Mouse (Mus musculus): ENCODE measurements around the gene Dao. TPM values are rescaled to one million over a fixed set of nuclear protein-coding genes. Genes with fewer than 3 reads are reported as not detected.

Gene Dao
- polyA plus RNA-seq, 1 experiment from 2014 or later, result not detected

GRCm38 (mm10) chr5:114048731-114049308 lies 45.3 kb downstream of the Dao start:
- no peak overlapping the region for H3K27ac ChIP-seq
- ATAC-seq (replicated peaks; ENCODE audit: insufficient number of reproducible peaks, insufficient read depth, low FRiP score, low read depth), result no peak
- no peak overlapping the region for H3K9ac ChIP-seq
- no peaks in the 10 kb centered on the region for H3K36me3 ChIP-seq
- 0 out of 2 replicates have a peak, but pooled peaks cover 4% of the 10 kb centered on the region for H3K27me3 ChIP-seq
- peaks cover 4% of the 10 kb centered on the region for H3K4me1 ChIP-seq (replicated peaks)
- 52% methylated on average over 12 of the region's 12 CpGs for WGBS
- H3K9me3 ChIP-seq (replicated peaks), result no peaks in the 10 kb centered on the region
- H3K4me3 ChIP-seq, result no peak overlapping the region
- no peak overlapping the region for H3K4me2 ChIP-seq

GRCm38 (mm10) chr5:114052246-114052761 lies 48.8 kb downstream of the Dao start:
- Histone ChIP-seq H3K9ac (no peak overlapping the region), H3K9me3 (replicated peaks) (no peaks in the 10 kb centered on the region), H3K36me3 (no peaks in the 10 kb centered on the region), H3K27me3 (0 out of 2 replicates have a peak, but pooled peaks cover 4% of the 10 kb centered on the region), H3K4me3 (no peak overlapping the region), H3K27ac (peak overlapping the region; percentile 38), H3K4me2 (peak overlapping the region; percentile 48), H3K4me1 (replicated peaks) (peaks cover 4% of the 10 kb centered on the region)
- 19% methylated on average over 9 of the region's 9 CpGs for WGBS
- peak; percentile 65 for ATAC-seq (replicated peaks; ENCODE audit: insufficient number of reproducible peaks, insufficient read depth, low FRiP score, low read depth)

- WGBS, result 72% methylated on average over 9 of the region's 9 CpGs
- Histone ChIP-seq H3K27me3 (no peaks in the 10 kb centered on the region), H3K27ac (no peak overlapping the region), H3K9ac (no peak overlapping the region), H3K4me1 (replicated peaks) (peaks cover 2% of the 10 kb centered on the region), H3K4me2 (no peak overlapping the region), H3K4me3 (no peak overlapping the region), H3K36me3 (no peaks in the 10 kb centered on the region), H3K9me3 (replicated peaks) (no peaks in the 10 kb centered on the region)
- no peak for ATAC-seq (replicated peaks; ENCODE audit: insufficient number of reproducible peaks, insufficient read depth, low FRiP score, low read depth)
These were observed 53.7 kb downstream of the Dao start for GRCm38 (mm10) chr5:114057129-114057731.

- Histone ChIP-seq H3K36me3 (no peaks in the 10 kb centered on the region), H3K4me2 (no peak overlapping the region), H3K9me3 (replicated peaks) (no peaks in the 10 kb centered on the region), H3K4me1 (replicated peaks) (no peaks in the 10 kb centered on the region), H3K4me3 (no peak overlapping the region), H3K27ac (no peak overlapping the region), H3K9ac (no peak overlapping the region), H3K27me3 (no peaks in the 10 kb centered on the region)
- 41% methylated on average over 7 of the region's 7 CpGs for WGBS
- ATAC-seq (replicated peaks; ENCODE audit: insufficient number of reproducible peaks, insufficient read depth, low FRiP score, low read depth), result no peak
These were observed 58.2 kb downstream of the Dao start for GRCm38 (mm10) chr5:114061675-114062074.

- WGBS, result 67% methylated on average over 4 of the region's 4 CpGs
- Histone ChIP-seq H3K4me1 (replicated peaks) (no peaks in the 10 kb centered on the region), H3K27ac (no peak overlapping the region), H3K27me3 (no peaks in the 10 kb centered on the region), H3K4me3 (no peak overlapping the region), H3K9me3 (replicated peaks) (no peaks in the 10 kb centered on the region), H3K9ac (no peak overlapping the region), H3K4me2 (no peak overlapping the region), H3K36me3 (no peaks in the 10 kb centered on the region)
- no peak for ATAC-seq (replicated peaks; ENCODE audit: insufficient number of reproducible peaks, insufficient read depth, low FRiP score, low read depth)
These were observed 60.5 kb downstream of the Dao start for GRCm38 (mm10) chr5:114063958-114064357.

GRCm38 (mm10) chr5:114065161-114065560 lies 61.7 kb downstream of the Dao start, which contains the start of gene Usp30:
Usp30 (plus strand) TSS chr5:114065461.
- Histone ChIP-seq H3K27me3 (no peaks in the 10 kb centered on the region), H3K9me3 (replicated peaks) (no peaks in the 10 kb centered on the region), H3K4me2 (no peak within 1 kb of the TSS), H3K27ac (no peak within 1 kb of the TSS), H3K9ac (no peak within 1 kb of the TSS), H3K4me3 (no peak within 1 kb of the TSS), H3K36me3 (no peaks in the 10 kb centered on the region), H3K4me1 (replicated peaks) (no peaks in the 10 kb centered on the region)
- ATAC-seq (replicated peaks; ENCODE audit: insufficient number of reproducible peaks, insufficient read depth, low FRiP score, low read depth), result no peak
- WGBS, result 89% methylated on average over 6 of the region's 6 CpGs

GRCm38 (mm10) chr5:114066601-114067000 lies 63.1 kb downstream of the Dao start:
- H3K4me3 ChIP-seq, result no peak overlapping the region
- H3K27me3 ChIP-seq, result no peaks in the 10 kb centered on the region
- no peak overlapping the region for H3K27ac ChIP-seq
- no peaks in the 10 kb centered on the region for H3K4me1 ChIP-seq (replicated peaks)
- H3K9me3 ChIP-seq (replicated peaks), result no peaks in the 10 kb centered on the region
- no peak overlapping the region for H3K4me2 ChIP-seq
- no peaks in the 10 kb centered on the region for H3K36me3 ChIP-seq
- ATAC-seq (replicated peaks; ENCODE audit: insufficient number of reproducible peaks, insufficient read depth, low FRiP score, low read depth), result no peak
- WGBS, result 46% methylated on average over 6 of the region's 6 CpGs
- H3K9ac ChIP-seq, result no peak overlapping the region

- 61% methylated on average over 9 of the region's 9 CpGs for WGBS
These were observed 64.0 kb downstream of the Dao start for GRCm38 (mm10) chr5:114067543-114067942.

GRCm38 (mm10) chr5:114067982-114068381 lies 64.5 kb downstream of the Dao start:
- Histone ChIP-seq H3K4me2 (no peak overlapping the region), H3K4me1 (replicated peaks) (no peaks in the 10 kb centered on the region), H3K9ac (no peak overlapping the region), H3K4me3 (no peak overlapping the region), H3K9me3 (replicated peaks) (no peaks in the 10 kb centered on the region), H3K27ac (no peak overlapping the region), H3K27me3 (no peaks in the 10 kb centered on the region), H3K36me3 (no peaks in the 10 kb centered on the region)
- no peak for ATAC-seq (replicated peaks; ENCODE audit: insufficient number of reproducible peaks, insufficient read depth, low FRiP score, low read depth)
- 71% methylated on average over 9 of the region's 9 CpGs for WGBS

More at GRCm38 (mm10) chr5:114067543-114067942, 64.0 kb downstream of the Dao start:
- no peaks in the 10 kb centered on the region for H3K36me3 ChIP-seq
- no peak overlapping the region for H3K9ac ChIP-seq
- H3K9me3 ChIP-seq (replicated peaks), result no peaks in the 10 kb centered on the region
- H3K27ac ChIP-seq, result no peak overlapping the region
- H3K4me1 ChIP-seq (replicated peaks), result no peaks in the 10 kb centered on the region
- H3K4me3 ChIP-seq, result no peak overlapping the region
- ATAC-seq (replicated peaks; ENCODE audit: insufficient number of reproducible peaks, insufficient read depth, low FRiP score, low read depth), result no peak
- H3K27me3 ChIP-seq, result no peaks in the 10 kb centered on the region
- no peak overlapping the region for H3K4me2 ChIP-seq

GRCm38 (mm10) chr5:114070858-114071257 lies 67.4 kb downstream of the Dao start:
- no peaks in the 10 kb centered on the region for H3K27me3 ChIP-seq

GRCm38 (mm10) chr5:114072262-114072661 lies 68.8 kb downstream of the Dao start:
- no peak for ATAC-seq (replicated peaks; ENCODE audit: insufficient number of reproducible peaks, insufficient read depth, low FRiP score, low read depth)
- WGBS, result 48% methylated on average over 2 of the region's 2 CpGs
- H3K4me3 ChIP-seq, result no peak overlapping the region
- H3K36me3 ChIP-seq, result no peaks in the 10 kb centered on the region
- H3K4me1 ChIP-seq (replicated peaks), result 0 out of 2 replicates have a peak, but pooled peaks cover 3% of the 10 kb centered on the region
- H3K9me3 ChIP-seq (replicated peaks), result no peaks in the 10 kb centered on the region
- no peak overlapping the region for H3K4me2 ChIP-seq
- H3K27me3 ChIP-seq, result no peaks in the 10 kb centered on the region
- no peak overlapping the region for H3K27ac ChIP-seq
- no peak overlapping the region for H3K9ac ChIP-seq

More at GRCm38 (mm10) chr5:114070858-114071257, 67.4 kb downstream of the Dao start:
- Histone ChIP-seq H3K27ac (no peak overlapping the region), H3K4me2 (no peak overlapping the region), H3K9ac (no peak overlapping the region), H3K4me3 (no peak overlapping the region), H3K36me3 (no peaks in the 10 kb centered on the region), H3K4me1 (replicated peaks) (0 out of 2 replicates have a peak, but pooled peaks cover 3% of the 10 kb centered on the region), H3K9me3 (replicated peaks) (no peaks in the 10 kb centered on the region)
- WGBS, result 86% methylated on average over 4 of the region's 4 CpGs
- ATAC-seq (replicated peaks; ENCODE audit: insufficient number of reproducible peaks, insufficient read depth, low FRiP score, low read depth), result no peak
